Mouse (Mus musculus) spleen, adult 18-20 months (tissue): ENCODE data around the gene Akr7a5.

ENCODE experiments used
- DNase-seq, 2 experiments: peaks; one replicate each; pipeline ENCODE4 v3.0.0; 2022; ENCODE audit warnings: mixed read lengths in 2 of 2

The Akr7a5 gene

DNA sequence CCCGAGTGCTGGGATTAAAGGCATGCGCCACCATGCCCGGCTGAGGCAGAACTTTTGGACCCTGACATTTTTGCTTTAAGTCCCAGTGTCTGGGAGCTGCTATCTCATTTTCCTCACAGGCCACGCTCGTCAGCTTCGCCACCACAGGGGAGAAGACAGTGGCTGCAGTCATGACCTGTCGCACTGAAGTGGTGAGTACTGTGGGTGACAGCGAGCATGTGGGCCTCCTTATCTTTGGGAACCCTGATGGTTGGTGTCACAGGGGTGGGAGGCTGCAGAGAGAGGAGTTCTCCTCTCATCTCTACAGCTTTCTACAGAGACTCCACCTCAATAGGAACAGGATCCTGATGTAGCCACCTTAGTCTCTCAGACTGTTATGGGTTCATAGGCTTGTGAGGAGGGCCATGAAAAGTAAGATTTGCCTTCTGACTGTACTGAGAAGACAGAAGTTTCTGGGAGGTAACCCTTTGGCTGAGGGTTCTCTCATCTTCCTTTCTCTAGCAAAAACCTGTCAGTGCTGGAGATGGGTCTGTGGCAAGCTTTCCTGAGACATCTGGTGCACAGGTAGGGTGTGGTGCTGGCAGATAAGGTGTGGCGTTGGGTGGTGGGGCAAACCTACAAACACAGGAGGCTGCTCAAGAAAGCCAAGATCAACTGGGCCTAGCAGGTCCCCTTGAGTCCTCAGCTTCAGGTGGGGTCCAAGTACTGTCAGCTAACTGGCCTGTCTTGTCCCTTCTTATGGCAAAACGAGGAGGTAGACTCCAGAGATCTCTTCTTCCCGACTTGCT, 50.4 kb downstream of the Akr7a5 start:
- no peak for DNase-seq

DNA sequence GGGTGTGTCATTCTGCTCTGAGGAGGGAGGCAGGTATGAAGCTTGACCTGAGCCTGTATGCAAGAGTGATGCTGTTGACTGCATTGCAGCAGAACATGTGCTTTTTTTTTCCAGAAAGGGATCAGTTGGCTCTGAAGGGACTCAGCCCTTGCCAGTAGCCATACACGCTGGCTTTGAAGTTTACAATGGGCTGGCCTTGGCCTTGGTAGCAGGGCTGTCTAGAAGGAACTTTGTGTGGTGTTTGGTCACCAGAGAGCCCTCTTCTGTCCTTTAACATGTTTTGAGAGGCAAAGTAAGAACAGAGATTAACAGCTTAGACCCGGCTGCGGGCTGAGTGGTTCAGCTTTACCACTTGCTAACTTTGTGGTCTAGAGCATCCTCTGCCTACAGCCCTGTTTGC, 56.8 kb downstream of the Akr7a5 start:
- DNase-seq: no peak
